Mouse (Mus musculus) frontal cortex, postnatal 10 days (tissue): Measurements from ENCODE around the gene Hlcs.

Source experiments
- DNase-seq, 2 experiments: peaks; one replicate each; pipeline ENCODE4 v3.0.0; 2022; ENCODE audit warnings: low spot score in 2 of 2, mixed read lengths in 1 of 2

Gene Hlcs

GRCm38 (mm10) chr16:94079075-94079855 is 234.1 kb downstream of the Hlcs start:
- no peak for DNase-seq
